Mouse (Mus musculus): ENCODE results near the gene Gkn2. TPM values are rescaled to one million over a fixed set of nuclear protein-coding genes. Genes with fewer than 3 reads are reported as not detected.

Gene Gkn2
- polyA plus RNA-seq, 1 experiment from 2014 or later: not detected

DNA sequence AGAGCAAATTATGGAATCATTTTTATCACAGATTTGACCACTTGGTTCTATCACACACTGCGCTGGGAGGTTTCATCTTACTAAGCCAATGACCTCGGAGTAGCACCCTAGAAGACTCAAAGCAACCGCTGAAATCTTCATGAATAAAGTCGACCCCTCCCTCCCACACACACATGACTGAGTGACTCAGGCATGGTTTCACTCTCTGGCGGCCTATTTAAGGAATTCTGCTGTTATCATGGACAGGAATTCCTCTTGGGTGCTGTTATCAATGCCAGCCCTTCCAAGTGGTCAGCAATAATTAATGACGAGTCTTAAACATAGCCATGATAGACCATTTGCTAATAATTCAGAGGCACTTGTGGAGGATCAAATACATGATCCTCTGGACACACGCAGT lies 49.1 kb downstream of the Gkn2 start:
- H3K9me3 ChIP-seq (replicated peaks; ENCODE audit: control insufficient read depth, low read length): no peaks in the 10 kb centered on the region
- no peak overlapping the region for H3K27ac ChIP-seq (replicated peaks; ENCODE audit: low read depth, low read length)
- DNase-seq (ENCODE audit: low spot score) (no peak), ATAC-seq (replicated peaks; ENCODE audit: insufficient number of reproducible peaks, low FRiP score, low TSS enrichment, low read depth) (no peak)
- H3K36me3 ChIP-seq (replicated peaks; ENCODE audit: control insufficient read depth, insufficient read depth, low read depth, low read length): no peaks in the 10 kb centered on the region
- no peaks in the 10 kb centered on the region for H3K4me1 ChIP-seq (ENCODE audit: control insufficient read depth, insufficient read depth, low read length)
- WGBS: 85% methylated on average over 7 of the region's 7 CpGs
- no peak overlapping the region for H3K4me2 ChIP-seq (ENCODE audit: low read depth, low read length)
- no peak overlapping the region for H3K9ac ChIP-seq (replicated peaks; ENCODE audit: low read length)
- H3K27me3 ChIP-seq (ENCODE audit: control insufficient read depth, insufficient read depth, low read length): no peaks in the 10 kb centered on the region
- H3K4me3 ChIP-seq (ENCODE audit: low read depth, low read length): no peak overlapping the region

DNA sequence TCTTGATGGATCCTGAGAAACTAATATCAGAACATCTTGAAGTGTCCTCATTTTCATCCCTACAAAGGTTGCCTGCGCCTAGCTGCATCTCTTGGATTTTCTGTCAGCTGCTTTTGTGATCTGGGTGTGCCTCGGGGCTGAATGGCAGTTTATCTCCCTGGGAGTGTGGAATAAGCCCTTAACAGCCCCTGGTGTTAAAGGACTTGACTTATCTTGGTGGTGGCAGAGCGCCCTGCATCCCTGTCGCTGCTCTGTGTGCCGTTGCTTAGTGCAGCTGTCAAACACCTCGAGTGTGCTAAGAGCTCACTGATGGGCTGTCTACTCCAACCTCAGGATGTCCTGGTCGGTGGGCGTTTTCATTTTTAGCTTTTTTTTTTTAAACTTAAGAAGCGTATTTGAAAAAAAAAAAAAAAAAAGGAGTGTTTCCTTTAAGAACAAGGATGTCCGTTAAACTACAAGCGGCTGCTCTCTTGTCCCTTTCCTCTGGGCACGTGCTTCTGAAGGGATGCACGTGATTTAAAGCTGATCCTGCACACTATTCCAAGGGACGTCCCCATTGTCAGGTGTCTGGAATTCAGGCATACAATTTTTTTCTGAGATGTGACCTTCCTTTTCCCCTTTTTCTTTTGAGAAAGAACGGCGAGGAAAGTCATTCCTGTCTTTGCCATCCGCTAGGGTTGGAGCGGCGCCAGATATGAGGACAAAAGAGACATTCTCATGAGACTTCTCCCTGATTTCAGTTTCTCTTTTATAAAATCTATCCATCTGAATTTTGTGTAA lies 51.1 kb downstream of the Gkn2 start:
- no peak overlapping the region for H3K9ac ChIP-seq (replicated peaks; ENCODE audit: low read length)
- H3K4me3 ChIP-seq (ENCODE audit: low read depth, low read length): no peak overlapping the region
- H3K4me1 ChIP-seq (ENCODE audit: control insufficient read depth, insufficient read depth, low read length): no peaks in the 10 kb centered on the region
- no peak overlapping the region for H3K4me2 ChIP-seq (ENCODE audit: low read depth, low read length)
- H3K36me3 ChIP-seq (replicated peaks; ENCODE audit: control insufficient read depth, insufficient read depth, low read depth, low read length): no peaks in the 10 kb centered on the region
- H3K9me3 ChIP-seq (replicated peaks; ENCODE audit: control insufficient read depth, low read length): no peaks in the 10 kb centered on the region
- no peaks in the 10 kb centered on the region for H3K27me3 ChIP-seq (ENCODE audit: control insufficient read depth, insufficient read depth, low read length)
- no peak for DNase-seq (ENCODE audit: low spot score)
- no peak for ATAC-seq (replicated peaks; ENCODE audit: insufficient number of reproducible peaks, low FRiP score, low TSS enrichment, low read depth)
- WGBS: 76% methylated on average over 19 of the region's 19 CpGs
- H3K27ac ChIP-seq (replicated peaks; ENCODE audit: low read depth, low read length): no peak overlapping the region

DNA sequence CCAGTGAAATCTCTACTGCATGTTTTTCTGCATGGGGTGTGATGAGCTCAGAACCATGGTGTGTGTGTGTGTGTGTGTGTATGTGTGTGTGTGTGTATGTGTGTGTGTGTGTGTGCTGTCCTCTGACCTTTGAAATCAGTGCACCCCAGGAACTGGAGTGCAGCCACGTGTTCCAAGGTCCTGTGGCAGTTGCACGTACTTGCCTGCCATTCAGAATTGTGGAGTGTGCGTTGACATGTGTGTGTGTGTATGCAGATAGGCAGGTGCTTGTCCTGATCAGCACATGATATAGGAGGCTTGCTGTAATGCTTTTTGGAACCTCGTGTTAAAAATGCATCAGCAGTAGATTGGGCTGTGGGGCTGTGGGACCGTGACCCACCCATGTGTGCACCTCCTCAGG lies 53.8 kb downstream of the Gkn2 start:
- H3K4me2 ChIP-seq (ENCODE audit: low read depth, low read length): no peak overlapping the region
- H3K4me1 ChIP-seq (ENCODE audit: control insufficient read depth, insufficient read depth, low read length): no peaks in the 10 kb centered on the region
- no peak overlapping the region for H3K27ac ChIP-seq (replicated peaks; ENCODE audit: low read depth, low read length)
- H3K36me3 ChIP-seq (replicated peaks; ENCODE audit: control insufficient read depth, insufficient read depth, low read depth, low read length): no peaks in the 10 kb centered on the region
- no peaks in the 10 kb centered on the region for H3K27me3 ChIP-seq (ENCODE audit: control insufficient read depth, insufficient read depth, low read length)
- H3K9me3 ChIP-seq (replicated peaks; ENCODE audit: control insufficient read depth, low read length): no peaks in the 10 kb centered on the region
- 84% methylated on average over 5 of the region's 5 CpGs for WGBS
- ATAC-seq (replicated peaks; ENCODE audit: insufficient number of reproducible peaks, low FRiP score, low TSS enrichment, low read depth) (no peak), DNase-seq (ENCODE audit: low spot score) (no peak)
- H3K4me3 ChIP-seq (ENCODE audit: low read depth, low read length): no peak overlapping the region
- no peak overlapping the region for H3K9ac ChIP-seq (replicated peaks; ENCODE audit: low read length)

DNA sequence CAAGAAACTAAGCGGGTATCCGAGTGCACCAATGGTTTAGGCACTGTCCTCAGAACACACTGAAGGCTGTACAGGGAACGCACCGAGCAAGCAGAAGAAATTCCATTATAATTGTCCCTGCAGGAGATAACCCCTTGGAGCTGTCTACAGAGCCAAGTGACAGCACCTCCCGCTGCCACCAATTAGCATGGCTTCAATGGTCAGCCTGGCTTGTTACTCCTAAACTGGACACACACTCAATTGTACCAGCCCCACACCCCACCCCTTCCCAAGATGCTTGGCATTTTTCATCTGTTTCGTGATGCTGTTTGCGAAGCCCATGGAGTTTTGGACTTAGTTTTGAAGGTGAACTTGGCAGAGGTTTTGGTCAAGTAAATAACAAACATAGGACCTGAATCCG lies 54.5 kb downstream of the Gkn2 start:
- no peak for ATAC-seq (replicated peaks; ENCODE audit: insufficient number of reproducible peaks, low FRiP score, low TSS enrichment, low read depth)
- 54% methylated on average over 8 of the region's 8 CpGs for WGBS
- H3K36me3 ChIP-seq (replicated peaks; ENCODE audit: control insufficient read depth, insufficient read depth, low read depth, low read length): no peaks in the 10 kb centered on the region

DNA sequence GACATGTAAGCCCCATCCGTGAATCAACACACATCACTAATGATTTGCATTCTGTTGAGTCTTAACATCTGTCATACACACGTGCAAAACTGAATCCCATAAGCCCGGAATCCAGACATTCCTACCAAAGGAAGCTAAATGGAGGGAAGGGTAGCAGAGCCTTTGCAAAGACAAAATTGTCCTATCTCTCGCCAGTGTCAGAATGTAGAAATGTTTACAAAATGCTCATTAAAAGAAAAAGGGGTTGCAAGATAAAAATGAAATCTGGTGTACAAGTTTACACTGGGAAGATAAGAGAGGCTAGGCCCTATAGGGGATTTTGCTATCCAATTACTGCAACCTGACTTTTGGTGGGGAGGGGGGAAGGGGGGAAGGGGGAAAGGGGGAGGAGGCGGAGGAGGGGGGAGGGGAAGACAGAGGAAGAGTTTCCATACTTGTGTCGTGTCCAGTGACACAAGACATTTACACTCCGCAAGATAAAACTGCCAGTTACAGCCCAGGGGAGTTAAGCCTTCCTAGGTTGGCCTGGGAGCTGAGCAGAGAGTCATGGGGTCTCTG lies 55.4 kb downstream of the Gkn2 start, which contains the start of gene Bmp10:
Bmp10 (plus strand) TSS at position 508 of the 558 bp plus-strand sequence.
- no peak for DNase-seq (ENCODE audit: low spot score)
- no peaks in the 10 kb centered on the region for H3K36me3 ChIP-seq (replicated peaks; ENCODE audit: control insufficient read depth, insufficient read depth, low read depth, low read length)
- no peak within 1 kb of the TSS for H3K4me2 ChIP-seq (ENCODE audit: low read depth, low read length)
- 67% methylated on average over 7 of the region's 7 CpGs for WGBS
- no peak within 1 kb of the TSS for H3K9ac ChIP-seq (replicated peaks; ENCODE audit: low read length)
- no peak within 1 kb of the TSS for H3K27ac ChIP-seq (replicated peaks; ENCODE audit: low read depth, low read length)
- H3K4me3 ChIP-seq (ENCODE audit: low read depth, low read length): no peak within 1 kb of the TSS
- H3K27me3 ChIP-seq (ENCODE audit: control insufficient read depth, insufficient read depth, low read length): no peaks in the 10 kb centered on the region
- no peaks in the 10 kb centered on the region for H3K4me1 ChIP-seq (ENCODE audit: control insufficient read depth, insufficient read depth, low read length)
- no peaks in the 10 kb centered on the region for H3K9me3 ChIP-seq (replicated peaks; ENCODE audit: control insufficient read depth, low read length)
- ATAC-seq (replicated peaks; ENCODE audit: insufficient number of reproducible peaks, low FRiP score, low TSS enrichment, low read depth): no peak

More for the DNA sequence above, 54.5 kb downstream of the Gkn2 start:
- Histone ChIP-seq H3K9ac (replicated peaks; ENCODE audit: low read length) (no peak overlapping the region), H3K27me3 (ENCODE audit: control insufficient read depth, insufficient read depth, low read length) (no peaks in the 10 kb centered on the region), H3K4me2 (ENCODE audit: low read depth, low read length) (no peak overlapping the region), H3K9me3 (replicated peaks; ENCODE audit: control insufficient read depth, low read length) (no peaks in the 10 kb centered on the region), H3K4me1 (ENCODE audit: control insufficient read depth, insufficient read depth, low read length) (no peaks in the 10 kb centered on the region), H3K27ac (replicated peaks; ENCODE audit: low read depth, low read length) (no peak overlapping the region), H3K4me3 (ENCODE audit: low read depth, low read length) (no peak overlapping the region)
- DNase-seq (ENCODE audit: low spot score): no peak

Other genes with a start within 250 kb of the Gkn2 start
- gene Antxr1, start 37.5 kb upstream of the Gkn2 start, polyA plus RNA-seq (2014; fragmentation: Nextera tagmentation; extraction: Ambion mirVana): 10.3 TPM in 2 replicates
- gene Gkn1, start 22.4 kb upstream of the Gkn2 start, polyA plus RNA-seq (2014; fragmentation: Nextera tagmentation; extraction: Ambion mirVana): not detected in 2 replicates
- gene Gkn3, start 15.6 kb downstream of the Gkn2 start, polyA plus RNA-seq (2014; fragmentation: Nextera tagmentation; extraction: Ambion mirVana): 0.25 TPM in 2 replicates
- not detected in 2 replicates for gene Bmp10, start 55.6 kb downstream of the Gkn2 start, polyA plus RNA-seq (2014; fragmentation: Nextera tagmentation; extraction: Ambion mirVana)
- 3.9 and 5.0 TPM in 2 replicates for gene Arhgap25, start 159.9 kb downstream of the Gkn2 start, polyA plus RNA-seq (2014; fragmentation: Nextera tagmentation; extraction: Ambion mirVana)
- 1.2 and 2.1 TPM in 2 replicates for gene Prokr1, start 217.4 kb downstream of the Gkn2 start, polyA plus RNA-seq (2014; fragmentation: Nextera tagmentation; extraction: Ambion mirVana)